11 mouse cellular contexts compared by ENCODE assay signal in genomic region chr2:102828381-102828780, GRCm38 (mm10).
"Had no signal": no experiment of that assay in that cellular context is flagged by ENCODE, and none has a peak within 500 bp of the region (broad histone marks: within the 10 kb centered on the region; RNA-seq: fewer than 3 reads in every experiment).

No protein-coding gene starts in this region.

- H3K4me1 ChIP-seq: limb, embryonic 10.5 days; liver, embryonic 15.5 days; midbrain, embryonic 10.5 days; neural tube, embryonic 12.5 days had no signal

- H3K36me3 ChIP-seq: limb, embryonic 10.5 days; midbrain, embryonic 10.5 days; neural tube, embryonic 12.5 days had no signal

- H3K9me3 ChIP-seq: limb, embryonic 10.5 days; liver, embryonic 15.5 days; midbrain, embryonic 10.5 days; neural tube, embryonic 12.5 days had no signal

- DNase-seq: kidney, postnatal 14 days; lung, adult 2 months; midbrain, embryonic 14.5 days had no signal

- ATAC-seq: lung, postnatal 0 days had no signal

- H3K4me3 ChIP-seq: left cerebral cortex, adult 2 months; limb, embryonic 10.5 days; liver, embryonic 15.5 days; midbrain, embryonic 10.5 days; neural tube, embryonic 12.5 days had no signal

- H3K27me3 ChIP-seq: liver, embryonic 15.5 days; neural tube, embryonic 12.5 days had no signal

- H3K4me2 ChIP-seq: liver, embryonic 11.5 days; liver, embryonic 15.5 days; neural tube, embryonic 12.5 days had no signal

- H3K27ac ChIP-seq: left cerebral cortex, adult 2 months; limb, embryonic 10.5 days; liver, embryonic 15.5 days; midbrain, embryonic 10.5 days; neural tube, embryonic 12.5 days; stomach, postnatal 0 days had no signal

- H3K9ac ChIP-seq: liver, embryonic 15.5 days; neural tube, embryonic 12.5 days had no signal
